Mouse (Mus musculus): ENCODE results near the gene Cgn. TPM values are rescaled to one million over a fixed set of nuclear protein-coding genes. Genes with fewer than 3 reads are reported as not detected.

The Cgn gene
- polyA plus RNA-seq, 1 experiment from 2014 or later = 25.2 TPM

GRCm38 (mm10) chr3:94789071-94789470 lies 2.8 kb upstream of the Cgn start:
- H3K4me2 ChIP-seq (replicated peaks; ENCODE audit: low read depth) = no peak overlapping the region
- no peak overlapping the region for H3K27ac ChIP-seq (replicated peaks)
- H3K9me3 ChIP-seq (ENCODE audit: control insufficient read depth, low read length) = no peaks in the 10 kb centered on the region
- 97% methylated on average over 1 of the region's 1 CpGs for WGBS
- H3K27me3 ChIP-seq (ENCODE audit: control insufficient read depth, insufficient read depth, low read length) = no peaks in the 10 kb centered on the region
- H3K4me1 ChIP-seq (replicated peaks; ENCODE audit: control insufficient read depth, insufficient read depth) = no peaks in the 10 kb centered on the region
- no peaks in the 10 kb centered on the region for H3K36me3 ChIP-seq (ENCODE audit: control insufficient read depth, insufficient read depth, low read length)
- DNase-seq (ENCODE audit: low spot score) = no peak
- ATAC-seq (ENCODE audit: low FRiP score, low TSS enrichment) = no peak
- no peak for TF ChIP-seq EP300 (optimal IDR thresholded peaks at IDR 0.05)
- peak; percentile 34 for TF ChIP-seq CTCF (IDR thresholded peaks at IDR 0.05; ENCODE audit: low read depth)
- H3K4me3 ChIP-seq (ENCODE audit: low read depth, low read length) = no peak overlapping the region
- no peak overlapping the region for H3K9ac ChIP-seq (ENCODE audit: low read length)

GRCm38 (mm10) chr3:94787122-94787780 lies 959 bp upstream of the Cgn start:
- Histone ChIP-seq H3K9ac (ENCODE audit: low read length) (peak overlapping the region; percentile 52), H3K4me3 (ENCODE audit: low read depth, low read length) (peak overlapping the region; percentile 56), H3K27me3 (ENCODE audit: control insufficient read depth, insufficient read depth, low read length) (no peaks in the 10 kb centered on the region), H3K36me3 (ENCODE audit: control insufficient read depth, insufficient read depth, low read length) (no peaks in the 10 kb centered on the region), H3K4me2 (replicated peaks; ENCODE audit: low read depth) (peak overlapping the region; percentile 76), H3K4me1 (replicated peaks; ENCODE audit: control insufficient read depth, insufficient read depth) (no peaks in the 10 kb centered on the region), H3K27ac (replicated peaks) (peak overlapping the region; percentile 71), H3K9me3 (ENCODE audit: control insufficient read depth, low read length) (no peaks in the 10 kb centered on the region)
- TF ChIP-seq EP300 (optimal IDR thresholded peaks at IDR 0.05) = no peak
- TF ChIP-seq CTCF (IDR thresholded peaks at IDR 0.05; ENCODE audit: low read depth) = no peak
- DNase-seq (ENCODE audit: low spot score) (peak; percentile 79), ATAC-seq (ENCODE audit: low FRiP score, low TSS enrichment) (no peak)
- 2% methylated on average over 10 of the region's 11 CpGs for WGBS

- no peaks in the 10 kb centered on the region for H3K9me3 ChIP-seq (ENCODE audit: control insufficient read depth, low read length)
- 3% methylated on average over 14 of the region's 14 CpGs for WGBS
- H3K4me2 ChIP-seq (replicated peaks; ENCODE audit: low read depth) = peak overlapping the region; percentile 76
- TF ChIP-seq CTCF (IDR thresholded peaks at IDR 0.05; ENCODE audit: low read depth) (no peak), EP300 (optimal IDR thresholded peaks at IDR 0.05) (no peak)
- no peak for DNase-seq (ENCODE audit: low spot score)
- H3K36me3 ChIP-seq (ENCODE audit: control insufficient read depth, insufficient read depth, low read length) = no peaks in the 10 kb centered on the region
- H3K4me3 ChIP-seq (ENCODE audit: low read depth, low read length) = peak overlapping the region; percentile 56
- no peaks in the 10 kb centered on the region for H3K4me1 ChIP-seq (replicated peaks; ENCODE audit: control insufficient read depth, insufficient read depth)
- peak; percentile 14; the same call in 1 of the 2 replicates for ATAC-seq (ENCODE audit: low FRiP score, low TSS enrichment)
- H3K9ac ChIP-seq (ENCODE audit: low read length) = peak overlapping the region; percentile 57
- H3K27me3 ChIP-seq (ENCODE audit: control insufficient read depth, insufficient read depth, low read length) = no peaks in the 10 kb centered on the region
- H3K27ac ChIP-seq (replicated peaks) = peak overlapping the region; percentile 53
Measured at GRCm38 (mm10) chr3:94785958-94786357, 334 bp downstream of the Cgn start.

- no peaks in the 10 kb centered on the region for H3K27me3 ChIP-seq (ENCODE audit: control insufficient read depth, insufficient read depth, low read length)
- DNase-seq (ENCODE audit: low spot score) (peak; percentile 79), ATAC-seq (ENCODE audit: low FRiP score, low TSS enrichment) (peak; percentile 35; the same call in 1 of the 2 replicates)
- no peaks in the 10 kb centered on the region for H3K36me3 ChIP-seq (ENCODE audit: control insufficient read depth, insufficient read depth, low read length)
- H3K4me2 ChIP-seq (replicated peaks; ENCODE audit: low read depth) = peak overlapping the region; percentile 76
- no peaks in the 10 kb centered on the region for H3K9me3 ChIP-seq (ENCODE audit: control insufficient read depth, low read length)
- peak overlapping the region; percentile 94 for H3K27ac ChIP-seq (replicated peaks)
- TF ChIP-seq EP300 (optimal IDR thresholded peaks at IDR 0.05) (no peak), CTCF (IDR thresholded peaks at IDR 0.05; ENCODE audit: low read depth) (no peak)
- H3K9ac ChIP-seq (ENCODE audit: low read length) = peak overlapping the region; percentile 28; the same call in 1 of the 2 replicates
- 31% methylated on average over 5 of the region's 5 CpGs for WGBS
- H3K4me3 ChIP-seq (ENCODE audit: low read depth, low read length) = peak overlapping the region; percentile 14; the same call in 1 of the 2 replicates
- H3K4me1 ChIP-seq (replicated peaks; ENCODE audit: control insufficient read depth, insufficient read depth) = no peaks in the 10 kb centered on the region
Measured at GRCm38 (mm10) chr3:94784171-94784701, 2.1 kb downstream of the Cgn start.

- no peaks in the 10 kb centered on the region for H3K27me3 ChIP-seq (ENCODE audit: control insufficient read depth, insufficient read depth, low read length)
- TF ChIP-seq CTCF (IDR thresholded peaks at IDR 0.05; ENCODE audit: low read depth) = peak; percentile 58
- TF ChIP-seq EP300 (optimal IDR thresholded peaks at IDR 0.05) = no peak
- H3K4me3 ChIP-seq (ENCODE audit: low read depth, low read length) = 0 out of 2 replicates have a peak overlapping the region, but pooled peaks have one; percentile 13
- H3K27ac ChIP-seq (replicated peaks) = peak overlapping the region; percentile 94
- peak; percentile 86 for ATAC-seq (ENCODE audit: low FRiP score, low TSS enrichment)
- peak overlapping the region; percentile 76 for H3K4me2 ChIP-seq (replicated peaks; ENCODE audit: low read depth)
- 48% methylated on average over 5 of the region's 5 CpGs for WGBS
- no peaks in the 10 kb centered on the region for H3K36me3 ChIP-seq (ENCODE audit: control insufficient read depth, insufficient read depth, low read length)
- no peak overlapping the region for H3K9ac ChIP-seq (ENCODE audit: low read length)
- DNase-seq (ENCODE audit: low spot score) = peak; percentile 90
- no peaks in the 10 kb centered on the region for H3K9me3 ChIP-seq (ENCODE audit: control insufficient read depth, low read length)
- no peaks in the 10 kb centered on the region for H3K4me1 ChIP-seq (replicated peaks; ENCODE audit: control insufficient read depth, insufficient read depth)
Measured at GRCm38 (mm10) chr3:94783462-94783931, 2.8 kb downstream of the Cgn start.

- Histone ChIP-seq H3K4me2 (replicated peaks; ENCODE audit: low read depth) (peak overlapping the region; percentile 76), H3K36me3 (ENCODE audit: control insufficient read depth, insufficient read depth, low read length) (no peaks in the 10 kb centered on the region), H3K27me3 (ENCODE audit: control insufficient read depth, insufficient read depth, low read length) (no peaks in the 10 kb centered on the region), H3K27ac (replicated peaks) (peak overlapping the region; percentile 94), H3K9ac (ENCODE audit: low read length) (no peak overlapping the region; the same call in 1 of the 2 replicates), H3K4me1 (replicated peaks; ENCODE audit: control insufficient read depth, insufficient read depth) (no peaks in the 10 kb centered on the region), H3K9me3 (ENCODE audit: control insufficient read depth, low read length) (no peaks in the 10 kb centered on the region), H3K4me3 (ENCODE audit: low read depth, low read length) (peak overlapping the region; percentile 13; the same call in 1 of the 2 replicates)
- DNase-seq (ENCODE audit: low spot score) = peak; percentile 55
- 46% methylated on average over 4 of the region's 4 CpGs for WGBS
- peak; percentile 36 for ATAC-seq (ENCODE audit: low FRiP score, low TSS enrichment)
- TF ChIP-seq EP300 (optimal IDR thresholded peaks at IDR 0.05) = no peak
- no peak for TF ChIP-seq CTCF (IDR thresholded peaks at IDR 0.05; ENCODE audit: low read depth)
Measured at GRCm38 (mm10) chr3:94782936-94783335, 3.4 kb downstream of the Cgn start.
